Mouse (Mus musculus) E14TG2a.4 (cell line): ENCODE measurements around the gene Trim66.

Experiments
- CTCF ChIP-seq: conservative IDR thresholded peaks from 2 replicates; pipeline ENCODE4 v1.5.1; 2014; ENCODE audit warnings: low read length
- POU5F1 ChIP-seq: IDR thresholded peaks from 2 replicates; pipeline ENCODE4 v1.6.1; 2014; ENCODE audit warnings: low read length, borderline replicate concordance

GRCm38 (mm10) chr7:109477926-109478325 lies 30.0 kb downstream of the Trim66 start:
- TF ChIP-seq CTCF (no peak), POU5F1 (no peak)
